Mouse (Mus musculus): Measurements from ENCODE around the gene Cdh4.

The Cdh4 gene

DNA sequence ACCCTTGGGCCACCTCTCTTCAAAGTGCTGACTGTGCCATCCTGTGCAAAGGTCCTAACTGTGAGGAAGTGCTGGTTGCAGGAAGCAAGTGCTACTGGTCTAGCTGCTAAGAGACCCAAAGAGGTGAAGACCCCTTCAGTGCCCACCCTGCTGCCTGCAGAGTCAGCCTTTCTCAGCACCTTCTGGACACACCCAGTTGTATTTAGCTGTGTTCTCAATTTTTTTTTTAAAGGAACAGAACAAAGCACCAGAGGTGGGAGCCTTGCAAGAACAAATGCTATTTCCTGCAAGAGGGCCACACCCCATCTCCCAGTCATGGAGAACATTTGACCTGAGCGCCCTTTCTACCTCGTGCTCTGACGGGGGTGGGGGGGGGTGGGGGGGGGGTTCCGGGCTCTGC is 138.2 kb downstream of the Cdh4 start:
- Histone ChIP-seq H3K36me3 (ENCODE audit: control insufficient read depth, insufficient read depth, low read length, poor library complexity, severe bottlenecking) (no peaks in the 10 kb centered on the region), H3K27me3 (ENCODE audit: control insufficient read depth, insufficient read depth, low read length, poor library complexity, severe bottlenecking) (no peaks in the 10 kb centered on the region)
- no peak for DNase-seq (ENCODE audit: low read depth, low spot score)

GRCm38 (mm10) chr2:179581058-179581457 is 138.8 kb downstream of the Cdh4 start:
- no peaks in the 10 kb centered on the region for H3K36me3 ChIP-seq (ENCODE audit: control insufficient read depth, insufficient read depth, low read length, poor library complexity, severe bottlenecking)
- DNase-seq (ENCODE audit: low read depth, low spot score) = no peak
- H3K27me3 ChIP-seq (ENCODE audit: control insufficient read depth, insufficient read depth, low read length, poor library complexity, severe bottlenecking) = no peaks in the 10 kb centered on the region

GRCm38 (mm10) chr2:179582966-179583365 is 140.7 kb downstream of the Cdh4 start:
- Histone ChIP-seq H3K27me3 (ENCODE audit: control insufficient read depth, insufficient read depth, low read length, poor library complexity, severe bottlenecking) (no peaks in the 10 kb centered on the region), H3K36me3 (ENCODE audit: control insufficient read depth, insufficient read depth, low read length, poor library complexity, severe bottlenecking) (no peaks in the 10 kb centered on the region)
- DNase-seq (ENCODE audit: low read depth, low spot score) = no peak

- no peaks in the 10 kb centered on the region for H3K36me3 ChIP-seq (ENCODE audit: control insufficient read depth, insufficient read depth, low read length, poor library complexity, severe bottlenecking)
- H3K27me3 ChIP-seq (ENCODE audit: control insufficient read depth, insufficient read depth, low read length, poor library complexity, severe bottlenecking) = no peaks in the 10 kb centered on the region
- DNase-seq (ENCODE audit: low read depth, low spot score) = no peak
These were observed 142.4 kb downstream of the Cdh4 start for GRCm38 (mm10) chr2:179584672-179585071.

GRCm38 (mm10) chr2:179586436-179586835 is 144.2 kb downstream of the Cdh4 start:
- DNase-seq (ENCODE audit: low read depth, low spot score) = no peak
- Histone ChIP-seq H3K36me3 (ENCODE audit: control insufficient read depth, insufficient read depth, low read length, poor library complexity, severe bottlenecking) (no peaks in the 10 kb centered on the region), H3K27me3 (ENCODE audit: control insufficient read depth, insufficient read depth, low read length, poor library complexity, severe bottlenecking) (no peaks in the 10 kb centered on the region)

- H3K36me3 ChIP-seq (ENCODE audit: control insufficient read depth, insufficient read depth, low read length, poor library complexity, severe bottlenecking) = no peaks in the 10 kb centered on the region
- no peak for DNase-seq (ENCODE audit: low read depth, low spot score)
- no peaks in the 10 kb centered on the region for H3K27me3 ChIP-seq (ENCODE audit: control insufficient read depth, insufficient read depth, low read length, poor library complexity, severe bottlenecking)
These were observed 144.8 kb downstream of the Cdh4 start for GRCm38 (mm10) chr2:179587069-179587468.

DNA sequence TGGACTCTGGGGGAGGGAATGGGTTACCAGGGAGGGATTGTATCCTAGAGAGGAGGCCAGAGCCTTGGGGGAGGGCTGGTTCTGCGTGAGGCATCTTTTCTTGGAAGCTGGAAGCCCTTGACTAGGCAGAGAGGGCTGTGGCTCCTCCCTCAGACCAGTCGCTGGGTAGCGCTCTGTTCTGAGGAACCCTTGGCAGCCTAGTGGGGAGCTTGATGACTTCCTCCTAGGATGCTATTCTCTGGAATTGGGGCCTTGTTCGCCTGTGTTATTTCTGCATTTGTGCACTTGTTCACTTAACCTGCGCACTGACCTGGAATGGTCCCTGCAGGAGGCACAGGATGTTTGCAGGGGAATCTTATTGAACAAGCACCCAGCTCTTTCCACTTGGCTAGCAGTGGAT is 149.4 kb downstream of the Cdh4 start:
- Histone ChIP-seq H3K36me3 (ENCODE audit: control insufficient read depth, insufficient read depth, low read length, poor library complexity, severe bottlenecking) (no peaks in the 10 kb centered on the region), H3K27me3 (ENCODE audit: control insufficient read depth, insufficient read depth, low read length, poor library complexity, severe bottlenecking) (no peaks in the 10 kb centered on the region)
- no peak for DNase-seq (ENCODE audit: low read depth, low spot score)

- no peak for DNase-seq (ENCODE audit: low read depth, low spot score)
- Histone ChIP-seq H3K36me3 (ENCODE audit: control insufficient read depth, insufficient read depth, low read length, poor library complexity, severe bottlenecking) (no peaks in the 10 kb centered on the region), H3K27me3 (ENCODE audit: control insufficient read depth, insufficient read depth, low read length, poor library complexity, severe bottlenecking) (no peaks in the 10 kb centered on the region)
These were observed 152.8 kb downstream of the Cdh4 start for GRCm38 (mm10) chr2:179595013-179595412.

DNA sequence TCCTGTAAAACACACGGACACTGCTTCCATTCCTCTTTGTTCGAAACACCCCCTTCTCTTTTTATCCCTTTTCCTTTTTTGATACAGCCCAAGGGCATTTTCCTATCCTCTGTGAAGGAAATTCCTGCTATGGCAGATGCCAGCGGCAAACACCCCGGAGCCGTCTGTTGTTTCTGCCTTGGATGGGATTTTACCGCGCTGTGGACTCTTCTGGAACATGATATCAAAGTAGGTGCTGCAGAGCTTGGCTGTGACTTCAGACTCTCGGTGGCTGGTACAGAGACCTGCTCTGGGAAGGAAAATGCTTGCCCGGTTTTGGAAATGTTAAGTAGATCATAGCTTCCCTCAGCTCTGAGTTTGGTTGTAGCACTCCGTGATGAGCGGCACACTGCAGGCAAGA is 156.7 kb downstream of the Cdh4 start:
- Histone ChIP-seq H3K27me3 (ENCODE audit: control insufficient read depth, insufficient read depth, low read length, poor library complexity, severe bottlenecking) (no peaks in the 10 kb centered on the region), H3K36me3 (ENCODE audit: control insufficient read depth, insufficient read depth, low read length, poor library complexity, severe bottlenecking) (no peaks in the 10 kb centered on the region)
- DNase-seq (ENCODE audit: low read depth, low spot score) = no peak

- no peaks in the 10 kb centered on the region for H3K36me3 ChIP-seq (ENCODE audit: control insufficient read depth, insufficient read depth, low read length, poor library complexity, severe bottlenecking)
- no peaks in the 10 kb centered on the region for H3K27me3 ChIP-seq (ENCODE audit: control insufficient read depth, insufficient read depth, low read length, poor library complexity, severe bottlenecking)
- no peak for DNase-seq (ENCODE audit: low read depth, low spot score)
These were observed 157.7 kb downstream of the Cdh4 start for GRCm38 (mm10) chr2:179599886-179600285.

GRCm38 (mm10) chr2:179600347-179600746 is 158.1 kb downstream of the Cdh4 start:
- no peak for DNase-seq (ENCODE audit: low read depth, low spot score)
- Histone ChIP-seq H3K36me3 (ENCODE audit: control insufficient read depth, insufficient read depth, low read length, poor library complexity, severe bottlenecking) (no peaks in the 10 kb centered on the region), H3K27me3 (ENCODE audit: control insufficient read depth, insufficient read depth, low read length, poor library complexity, severe bottlenecking) (no peaks in the 10 kb centered on the region)

GRCm38 (mm10) chr2:179601167-179601566 is 158.9 kb downstream of the Cdh4 start:
- no peaks in the 10 kb centered on the region for H3K36me3 ChIP-seq (ENCODE audit: control insufficient read depth, insufficient read depth, low read length, poor library complexity, severe bottlenecking)
- H3K27me3 ChIP-seq (ENCODE audit: control insufficient read depth, insufficient read depth, low read length, poor library complexity, severe bottlenecking) = no peaks in the 10 kb centered on the region
- no peak for DNase-seq (ENCODE audit: low read depth, low spot score)

DNA sequence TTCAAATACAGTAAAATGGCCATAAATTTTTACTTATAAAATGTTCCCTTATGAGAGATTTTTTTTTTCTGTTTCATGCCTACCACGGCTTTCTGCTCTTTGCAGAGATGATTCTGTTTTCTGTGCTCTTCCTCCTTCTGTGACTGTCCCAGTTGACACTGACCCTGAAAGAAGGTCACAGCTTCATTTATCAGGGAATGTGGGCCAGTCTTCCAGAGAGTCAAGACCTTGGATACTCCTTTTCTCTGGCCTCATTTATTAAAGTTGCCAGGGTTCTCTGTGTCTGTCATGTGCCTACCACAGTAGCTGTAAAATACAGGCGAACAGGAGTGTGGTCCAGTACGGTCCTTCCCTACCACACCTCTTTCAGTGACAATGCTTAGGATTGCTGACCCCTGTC is 162.5 kb downstream of the Cdh4 start:
- Histone ChIP-seq H3K36me3 (ENCODE audit: control insufficient read depth, insufficient read depth, low read length, poor library complexity, severe bottlenecking) (no peaks in the 10 kb centered on the region), H3K27me3 (ENCODE audit: control insufficient read depth, insufficient read depth, low read length, poor library complexity, severe bottlenecking) (no peaks in the 10 kb centered on the region)
- DNase-seq (ENCODE audit: low read depth, low spot score) = no peak

DNA sequence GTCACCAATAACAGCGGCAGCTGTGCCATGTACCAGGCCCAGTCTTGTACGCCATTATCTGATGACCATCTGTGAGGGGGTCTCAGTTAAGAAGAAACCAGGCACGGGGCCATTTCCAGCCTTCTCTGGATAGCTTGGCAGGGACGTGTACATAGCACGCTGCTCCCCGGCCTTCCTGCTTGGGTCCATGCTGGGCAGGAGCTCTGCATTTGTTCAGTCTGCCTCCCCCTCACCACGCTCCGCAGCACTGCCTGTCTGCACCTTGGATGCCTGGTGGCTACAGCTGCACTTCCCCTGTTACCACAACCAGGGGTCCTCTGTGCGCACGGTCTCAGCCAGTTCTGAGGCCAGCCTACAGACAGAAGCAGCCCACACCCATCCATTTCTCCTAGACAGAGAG is 163.0 kb downstream of the Cdh4 start:
- Histone ChIP-seq H3K36me3 (ENCODE audit: control insufficient read depth, insufficient read depth, low read length, poor library complexity, severe bottlenecking) (no peaks in the 10 kb centered on the region), H3K27me3 (ENCODE audit: control insufficient read depth, insufficient read depth, low read length, poor library complexity, severe bottlenecking) (no peaks in the 10 kb centered on the region)
- DNase-seq (ENCODE audit: low read depth, low spot score) = no peak

DNA sequence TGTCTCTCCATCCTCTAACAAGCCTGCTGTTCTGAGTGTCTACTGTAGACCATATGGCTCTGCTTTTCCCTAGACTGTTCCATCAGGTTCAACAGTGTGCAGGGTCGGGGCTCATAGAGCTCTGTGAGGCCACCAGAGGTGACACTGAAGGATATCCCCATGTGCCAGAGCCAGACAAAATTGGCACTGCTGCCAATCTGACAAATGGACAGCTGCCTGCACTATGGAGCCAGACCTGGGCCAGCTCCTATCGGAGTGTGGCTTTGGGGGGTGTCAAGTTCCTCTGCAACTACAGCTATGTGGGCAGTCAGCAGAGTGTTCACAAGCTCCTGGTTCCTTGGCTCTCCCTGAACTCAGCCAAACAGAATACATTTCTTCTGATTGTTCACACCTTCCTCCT is 164.1 kb downstream of the Cdh4 start:
- Histone ChIP-seq H3K36me3 (ENCODE audit: control insufficient read depth, insufficient read depth, low read length, poor library complexity, severe bottlenecking) (no peaks in the 10 kb centered on the region), H3K27me3 (ENCODE audit: control insufficient read depth, insufficient read depth, low read length, poor library complexity, severe bottlenecking) (no peaks in the 10 kb centered on the region)
- no peak for DNase-seq (ENCODE audit: low read depth, low spot score)

GRCm38 (mm10) chr2:179615906-179616305 is 173.7 kb downstream of the Cdh4 start:
- Histone ChIP-seq H3K36me3 (ENCODE audit: control insufficient read depth, insufficient read depth, low read length, poor library complexity, severe bottlenecking) (no peaks in the 10 kb centered on the region), H3K27me3 (ENCODE audit: control insufficient read depth, insufficient read depth, low read length, poor library complexity, severe bottlenecking) (no peaks in the 10 kb centered on the region)
- DNase-seq (ENCODE audit: low read depth, low spot score) = no peak
